Mouse (Mus musculus) skeletal muscle tissue, adult 2 months (tissue): ENCODE results near the gene Pnmal2.

Experiments
- DNase-seq: peaks from one replicate; pipeline ENCODE4 v3.0.0-alpha.2; 2012; ENCODE audit warnings: low read depth, low spot score

The Pnmal2 gene

DNA sequence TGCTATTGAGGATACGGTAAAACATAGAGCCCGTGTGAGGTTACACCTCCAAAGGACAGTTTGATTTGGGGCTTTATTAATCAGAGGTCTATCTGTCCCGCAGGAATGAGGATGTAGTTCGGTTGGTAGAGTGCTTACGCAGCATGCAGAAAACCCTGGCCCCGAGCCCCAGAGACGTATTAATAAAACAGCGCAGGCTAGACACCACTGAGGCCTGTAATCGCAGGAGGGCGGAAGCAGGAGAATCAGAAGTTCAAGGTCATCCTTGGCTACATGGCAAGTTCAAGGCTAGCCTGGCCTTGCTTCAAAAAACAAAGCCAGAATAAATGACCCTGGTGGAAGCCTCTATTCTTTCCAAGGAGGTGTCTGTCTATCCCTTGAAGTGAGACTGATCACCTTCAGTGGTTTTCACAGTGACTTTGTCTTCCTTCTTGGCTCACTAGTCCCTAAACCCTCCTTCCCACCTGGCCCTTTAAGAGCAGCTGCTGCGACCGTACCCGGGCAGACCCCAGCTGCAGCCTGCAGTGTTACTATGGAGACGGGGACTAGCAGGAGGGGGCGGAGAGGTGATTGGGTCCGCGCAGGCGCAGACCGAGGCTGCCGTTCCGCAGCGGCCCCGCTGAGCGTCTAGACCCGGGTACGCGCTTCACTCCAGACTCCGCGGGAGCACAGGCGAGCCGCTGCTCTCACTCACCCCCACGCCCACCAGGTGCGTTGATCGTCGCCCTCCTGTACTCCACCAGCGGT is at the start of gene Pnmal2:
Gene Pnmal2, plus strand, starts transcription at position 622 of the 747 bp plus-strand sequence.
- peak; percentile 56 for DNase-seq

DNA sequence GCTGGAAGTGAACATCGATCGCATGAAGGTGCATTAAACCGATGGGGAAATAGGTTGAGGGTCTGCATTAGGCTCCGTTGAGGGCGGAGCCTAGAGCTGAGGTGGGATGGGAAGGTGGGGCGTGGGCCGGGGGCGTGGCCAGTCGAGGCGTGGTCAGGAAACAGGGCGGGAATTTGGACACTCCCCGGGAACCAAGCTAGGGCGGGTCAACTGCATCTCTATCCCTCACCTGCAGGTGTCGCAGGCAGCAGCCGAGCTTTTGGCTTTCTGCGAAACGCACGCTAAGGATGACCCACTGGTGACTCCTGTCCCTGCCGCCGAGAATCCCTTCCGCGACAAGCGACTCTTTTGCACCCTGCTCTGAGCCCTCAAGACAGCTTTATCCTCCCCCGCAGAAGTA is 49.5 kb upstream of the Pnmal2 start:
- peak; percentile 61 for DNase-seq

DNA sequence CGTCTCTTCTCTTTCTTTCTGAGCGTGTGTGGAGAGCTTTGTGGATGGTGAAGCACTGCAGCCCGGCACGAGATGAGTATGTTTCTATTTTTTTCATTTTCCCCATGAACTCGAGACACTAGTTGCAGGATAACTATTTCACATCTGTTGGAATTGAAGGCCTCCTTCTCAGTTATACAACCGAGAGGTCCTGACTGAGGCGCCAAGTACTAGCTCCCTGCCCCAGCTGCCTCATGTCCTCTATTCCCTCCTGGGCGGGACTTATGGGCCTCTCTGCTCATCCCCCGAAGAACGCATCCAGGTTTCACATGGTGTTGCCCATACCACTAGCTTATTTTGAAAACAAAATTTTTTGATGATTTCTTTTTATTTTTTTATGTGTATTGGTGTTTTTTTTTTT is 49.0 kb upstream of the Pnmal2 start:
- DNase-seq, result no peak

DNA sequence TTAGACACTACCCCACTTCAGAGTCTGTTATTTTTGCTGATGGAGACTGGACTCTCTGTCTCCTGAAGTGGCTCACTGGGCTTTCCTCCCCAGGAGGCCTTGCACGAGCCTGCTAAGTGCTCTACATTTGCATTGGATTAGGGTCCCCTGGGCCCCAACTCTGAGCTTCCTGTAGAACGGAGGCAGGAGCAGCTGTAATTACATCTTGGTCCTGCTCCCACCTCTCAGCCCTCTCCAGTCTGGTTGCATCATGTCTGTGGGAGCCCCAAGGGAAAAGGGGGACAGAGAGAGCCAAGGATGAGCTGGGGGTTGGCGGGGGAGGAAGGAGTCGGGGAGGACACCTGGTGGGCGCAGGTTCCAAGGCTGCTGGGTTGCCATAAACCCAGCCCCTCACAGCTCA is 44.0 kb upstream of the Pnmal2 start:
- no peak for DNase-seq

DNA sequence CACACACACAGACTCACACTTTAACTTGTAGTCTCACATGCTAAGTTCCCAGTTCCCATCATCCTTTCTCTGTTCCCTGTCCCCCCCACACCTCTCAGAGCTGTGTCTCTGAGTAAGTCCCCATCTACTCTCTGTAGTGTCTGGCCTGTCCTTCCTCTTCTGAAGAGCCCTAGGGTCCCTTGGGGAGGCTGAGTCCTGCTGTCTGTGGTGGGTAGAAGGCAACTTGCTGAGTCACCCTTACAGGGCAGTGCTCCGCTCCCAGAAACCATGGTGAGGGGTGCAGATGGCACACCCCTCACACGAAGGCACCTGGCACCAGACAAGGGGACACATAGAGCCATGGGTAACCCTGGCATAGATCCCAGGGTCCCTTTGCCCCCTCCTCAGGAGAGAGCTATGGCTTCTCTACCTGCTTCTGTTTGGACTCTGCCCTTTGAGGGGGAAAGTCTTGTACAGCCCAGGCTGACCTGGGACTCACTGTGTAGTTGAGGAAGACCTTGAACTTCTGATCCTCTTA is 41.0 kb upstream of the Pnmal2 start:
- no peak for DNase-seq

DNA sequence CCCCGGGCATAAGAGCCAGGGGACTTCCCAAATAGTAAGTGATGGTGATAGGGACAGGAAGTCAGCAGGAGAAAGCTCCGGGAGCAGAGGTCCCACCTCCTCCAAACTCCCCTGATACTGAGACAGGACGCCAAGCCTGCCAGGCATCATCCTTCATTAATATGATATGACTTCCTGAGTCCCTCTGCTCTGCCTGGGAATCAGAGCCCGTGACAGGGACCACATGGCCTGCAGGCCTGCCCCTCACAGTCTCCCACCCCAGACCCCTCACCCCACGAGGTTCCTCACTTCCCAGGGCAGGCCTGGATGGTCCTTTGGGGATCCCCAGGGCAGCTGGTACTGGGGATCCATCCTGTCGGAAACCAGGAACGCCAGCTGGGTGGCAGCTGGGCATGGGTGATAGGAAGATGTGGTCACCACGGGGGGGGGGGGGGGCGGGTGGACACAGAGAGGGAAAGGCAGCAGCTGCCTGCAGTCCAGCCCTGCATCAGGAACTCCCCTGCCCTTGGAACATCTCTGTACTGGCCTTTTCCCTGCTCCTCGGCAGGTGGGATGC is 40.3 kb upstream of the Pnmal2 start:
- no peak for DNase-seq

DNA sequence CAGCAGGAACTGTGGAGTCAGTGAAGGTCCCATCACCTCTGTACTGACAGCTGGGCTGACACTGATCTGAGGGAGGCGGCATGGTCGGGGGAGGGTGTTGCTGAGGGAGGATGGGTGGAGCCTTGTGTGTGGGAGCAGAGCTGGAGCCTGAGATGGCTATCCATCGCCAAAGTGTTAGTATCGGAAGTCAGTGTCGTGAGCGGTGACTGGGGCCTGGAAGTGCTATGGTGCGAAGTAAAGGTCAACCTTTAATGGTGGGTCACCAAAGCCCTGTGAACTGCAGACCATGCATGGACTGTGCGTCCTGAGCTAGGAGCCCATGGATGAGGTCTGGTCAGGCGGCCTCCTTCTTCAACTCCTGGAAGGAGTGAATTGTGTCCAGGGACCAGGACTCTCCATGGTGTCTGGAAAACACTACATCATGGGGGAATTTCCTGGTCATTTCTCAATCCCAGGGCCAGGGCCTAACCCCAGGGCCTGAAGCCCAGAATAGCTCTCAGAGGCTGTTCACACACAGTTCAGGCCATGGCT is 38.9 kb upstream of the Pnmal2 start:
- no peak for DNase-seq

DNA sequence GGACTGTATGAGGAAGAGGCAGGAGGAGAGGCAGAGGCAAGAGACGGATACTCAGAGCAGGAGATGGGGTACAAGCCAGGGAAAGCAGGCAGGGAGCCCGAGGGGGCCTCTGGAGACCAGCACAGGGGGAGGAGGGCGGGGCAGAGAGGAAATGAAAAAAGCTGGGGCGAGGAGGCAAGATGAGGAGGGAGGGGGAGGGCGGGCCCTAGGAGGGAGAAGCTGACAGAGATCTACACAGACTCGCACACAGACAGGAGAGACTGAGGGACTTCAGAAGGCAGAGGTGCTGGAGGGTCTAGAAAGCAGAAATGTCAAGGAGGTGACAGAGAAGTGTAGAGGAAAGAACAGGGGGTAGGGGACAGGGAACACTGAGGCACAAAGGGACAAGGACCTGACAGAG is 38.2 kb upstream of the Pnmal2 start, which contains the start of gene Ptgir:
Gene Ptgir, plus strand, starts transcription at position 210 of the 400 bp plus-strand sequence.
- peak; percentile 75 for DNase-seq

DNA sequence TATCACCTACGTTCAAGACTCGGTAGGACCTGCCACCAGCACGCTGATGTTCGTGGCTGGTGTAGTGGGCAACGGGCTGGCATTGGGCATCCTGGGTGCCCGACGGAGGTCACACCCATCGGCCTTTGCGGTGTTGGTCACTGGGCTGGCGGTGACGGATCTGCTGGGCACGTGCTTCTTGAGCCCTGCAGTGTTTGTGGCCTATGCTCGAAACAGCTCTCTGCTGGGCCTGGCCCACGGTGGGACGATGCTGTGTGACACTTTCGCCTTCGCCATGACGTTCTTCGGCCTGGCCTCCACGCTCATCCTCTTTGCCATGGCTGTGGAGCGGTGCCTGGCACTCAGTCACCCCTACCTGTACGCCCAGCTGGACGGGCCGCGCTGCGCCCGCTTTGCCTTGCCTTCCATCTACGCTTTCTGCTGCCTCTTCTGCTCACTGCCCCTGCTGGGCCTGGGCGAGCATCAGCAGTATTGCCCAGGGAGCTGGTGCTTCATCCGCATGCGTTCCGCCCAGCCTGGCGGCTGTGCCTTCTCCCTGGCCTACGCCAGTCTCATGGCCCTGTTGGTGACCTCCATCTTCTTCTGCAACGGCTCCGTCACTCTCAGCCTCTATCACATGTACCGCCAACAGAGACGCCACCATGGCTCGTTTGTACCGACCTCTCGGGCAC is 37.5 kb upstream of the Pnmal2 start:
- no peak for DNase-seq

DNA sequence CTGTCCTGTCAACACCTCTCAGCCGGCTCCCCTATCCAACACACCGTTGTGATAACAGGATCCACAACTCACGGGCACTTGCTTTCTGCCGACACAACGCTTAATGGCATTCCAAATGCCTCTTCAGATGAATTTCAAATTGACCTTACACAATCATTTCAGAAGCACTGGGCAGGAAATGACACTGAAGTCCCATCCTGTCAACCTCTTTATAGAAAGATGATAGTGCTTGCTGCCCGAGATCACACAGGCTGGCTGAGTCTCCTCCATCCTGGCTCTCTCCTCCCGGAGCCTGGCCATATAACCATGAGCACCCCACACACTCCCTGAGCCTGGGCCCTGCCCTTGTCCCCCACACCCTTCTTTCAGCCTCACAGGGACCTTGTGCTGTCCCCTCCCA is 36.6 kb upstream of the Pnmal2 start:
- DNase-seq, result no peak

DNA sequence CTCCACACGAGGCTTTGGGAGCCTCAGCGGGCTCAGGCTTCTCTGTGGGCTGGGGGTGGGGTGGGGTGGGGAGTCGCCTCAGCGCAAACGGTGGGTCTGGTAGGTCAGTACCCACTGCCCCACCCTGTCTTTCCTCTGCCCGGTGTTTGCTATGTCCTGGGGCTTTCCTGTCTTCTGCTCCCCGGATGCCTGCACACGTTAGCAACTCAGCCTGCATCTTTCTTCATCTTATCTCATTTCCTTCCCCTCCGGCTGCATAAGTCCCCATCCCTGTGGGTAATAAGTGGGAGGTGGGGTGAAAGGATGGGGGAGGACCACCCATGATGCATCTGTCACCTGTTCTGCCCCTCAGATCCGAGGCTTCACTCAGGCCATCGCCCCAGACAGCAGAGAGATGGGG is 36.1 kb upstream of the Pnmal2 start:
- no peak for DNase-seq

DNA sequence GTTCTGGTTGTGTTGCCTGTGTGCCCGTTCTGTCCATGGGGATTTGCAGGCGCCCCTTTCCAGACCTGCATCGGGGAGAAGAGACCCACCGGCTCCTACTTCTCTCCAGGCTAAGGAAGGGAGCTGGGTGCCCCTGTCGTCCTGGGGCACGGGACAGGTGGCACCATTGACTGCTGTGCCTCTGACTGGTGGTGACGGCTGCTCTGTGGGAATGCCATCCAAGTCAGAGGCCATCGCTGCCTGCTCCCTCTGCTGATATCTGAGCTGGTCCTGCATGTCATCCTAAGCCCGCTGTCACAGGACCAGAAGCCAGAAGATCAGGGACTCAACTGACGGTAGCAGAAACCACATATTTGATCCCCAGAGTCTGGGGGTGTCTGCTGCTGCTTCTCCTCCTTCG is 35.6 kb upstream of the Pnmal2 start:
- no peak for DNase-seq

DNA sequence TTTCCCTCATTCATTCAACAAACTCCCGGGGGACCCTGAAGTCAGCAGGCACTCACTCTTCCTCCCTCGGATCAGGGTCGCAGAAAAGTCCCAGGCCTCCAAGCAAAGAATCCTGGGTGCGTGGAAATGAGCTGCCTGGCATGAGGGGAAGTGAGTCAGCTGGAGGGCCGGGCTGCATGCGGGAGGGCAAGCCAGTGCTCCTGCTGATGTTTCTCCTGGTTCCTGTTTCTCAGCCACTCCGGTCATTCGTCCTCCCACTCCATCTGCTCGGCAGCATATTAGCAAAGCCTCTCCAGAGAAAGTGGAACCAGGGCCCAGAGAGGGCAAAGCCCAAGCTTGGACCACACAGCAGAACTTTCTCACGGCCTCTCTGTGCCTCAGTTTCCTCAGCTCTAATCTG is 34.6 kb upstream of the Pnmal2 start:
- DNase-seq, result no peak

DNA sequence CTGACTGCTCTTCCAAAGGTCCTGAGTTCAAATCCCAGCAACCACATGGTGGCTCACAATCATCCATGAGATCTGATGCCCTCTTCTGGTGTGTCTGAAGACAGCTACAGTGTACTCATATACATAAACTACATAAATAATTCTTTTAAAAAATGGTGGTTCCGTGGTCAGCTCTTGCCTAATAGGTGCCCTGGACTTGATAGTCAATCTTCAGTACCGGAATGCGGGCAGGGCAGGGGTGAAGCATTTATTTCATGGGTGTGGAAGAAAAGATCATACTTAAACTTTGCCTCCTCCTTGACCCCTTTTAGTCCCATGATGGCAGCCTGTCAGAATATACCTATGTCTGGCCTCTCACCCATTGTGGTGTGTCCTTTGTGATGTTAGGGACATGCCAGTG is 32.6 kb upstream of the Pnmal2 start:
- no peak for DNase-seq

DNA sequence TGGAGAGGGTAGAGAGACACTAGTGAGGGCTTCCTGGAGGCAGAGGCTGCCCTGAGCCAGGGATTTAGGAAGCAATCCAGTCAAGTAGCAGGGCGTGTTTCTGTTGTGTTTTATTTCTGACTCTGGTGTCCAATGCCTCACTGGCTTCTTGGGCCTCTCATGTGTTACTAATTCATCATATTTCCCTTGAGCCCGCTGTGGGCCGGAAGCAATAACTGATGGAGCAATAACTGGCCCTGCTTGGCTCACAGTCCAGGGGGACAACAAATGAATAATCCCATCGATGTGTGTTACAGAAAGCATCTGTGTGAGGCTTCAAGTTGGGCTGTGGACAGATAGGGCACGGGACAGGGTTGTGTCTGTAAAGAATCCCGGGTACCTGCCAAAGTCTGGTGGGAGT is 32.1 kb upstream of the Pnmal2 start:
- DNase-seq, result peak; percentile 78

DNA sequence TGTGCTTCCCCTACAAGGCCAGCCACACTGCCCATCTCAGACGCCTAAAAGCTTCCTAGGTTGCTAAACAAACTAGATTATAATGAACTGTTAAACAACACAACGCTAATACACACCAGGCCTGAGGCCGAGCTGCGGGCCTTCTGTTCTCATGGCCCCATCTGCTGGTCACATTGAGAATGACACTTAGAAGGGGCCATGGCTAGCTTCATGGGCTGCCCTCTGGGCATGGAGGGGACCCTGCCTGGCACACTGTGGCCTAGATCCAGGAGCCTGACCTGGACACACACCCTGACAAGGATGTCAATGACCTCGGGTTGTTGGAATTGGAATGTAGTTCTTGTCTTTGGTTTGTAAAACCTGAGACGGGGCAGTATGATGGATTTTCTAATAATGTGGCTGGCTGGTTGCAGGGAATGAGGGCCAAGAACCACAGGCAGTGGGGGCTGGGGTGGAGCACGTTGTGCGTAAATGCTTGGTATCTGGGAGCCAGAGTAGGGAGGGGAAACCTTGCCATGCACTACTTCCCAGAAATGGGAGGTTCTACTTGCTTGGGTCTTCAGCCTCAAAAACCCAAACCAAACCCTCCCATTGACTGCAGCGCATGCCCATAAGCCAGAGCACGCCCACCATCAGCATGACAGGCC is 30.6 kb upstream of the Pnmal2 start:
- no peak for DNase-seq

DNA sequence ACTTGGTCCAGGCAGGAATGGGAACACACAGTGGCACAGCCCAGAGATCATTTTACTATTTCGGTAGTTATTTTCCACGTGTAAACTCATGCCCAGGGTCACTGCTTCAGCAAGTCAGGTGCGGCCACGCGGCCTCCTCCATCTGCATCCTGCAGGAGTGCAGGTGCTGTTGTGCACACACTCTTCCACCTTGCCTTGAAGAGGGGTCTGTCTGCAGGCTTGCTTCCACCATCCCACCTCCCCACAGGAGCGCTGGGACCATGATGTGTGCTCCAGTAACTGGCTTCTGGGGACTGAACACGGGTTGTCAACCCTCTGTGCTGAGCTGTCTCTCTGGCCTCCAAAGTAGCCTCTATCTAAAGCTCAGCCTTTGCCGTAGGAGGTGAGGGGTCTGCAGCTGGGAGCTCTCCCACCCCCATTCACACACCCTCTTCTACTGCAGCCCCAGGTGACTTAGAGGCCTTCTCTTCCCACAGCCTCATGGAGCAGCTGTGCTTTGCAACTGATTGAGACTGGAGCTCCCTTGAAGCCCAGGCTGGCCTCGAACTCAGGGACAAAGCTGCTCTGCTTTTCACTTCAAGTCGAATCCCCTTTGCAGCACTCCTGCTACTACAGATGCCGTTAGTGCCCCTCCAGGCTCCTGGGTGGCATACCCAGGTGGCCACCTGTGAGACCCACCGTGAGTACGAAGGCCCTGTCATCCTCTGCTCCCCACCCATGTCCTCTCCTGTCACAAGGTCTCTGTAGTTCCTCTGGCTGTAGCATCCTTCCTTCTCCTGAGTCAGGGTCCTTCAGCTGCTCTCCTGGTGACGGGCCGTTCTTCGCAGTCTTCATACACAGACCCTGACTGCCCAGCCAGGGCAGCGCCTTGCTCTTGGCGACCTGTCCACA is 29.8 kb upstream of the Pnmal2 start:
- no peak for DNase-seq

DNA sequence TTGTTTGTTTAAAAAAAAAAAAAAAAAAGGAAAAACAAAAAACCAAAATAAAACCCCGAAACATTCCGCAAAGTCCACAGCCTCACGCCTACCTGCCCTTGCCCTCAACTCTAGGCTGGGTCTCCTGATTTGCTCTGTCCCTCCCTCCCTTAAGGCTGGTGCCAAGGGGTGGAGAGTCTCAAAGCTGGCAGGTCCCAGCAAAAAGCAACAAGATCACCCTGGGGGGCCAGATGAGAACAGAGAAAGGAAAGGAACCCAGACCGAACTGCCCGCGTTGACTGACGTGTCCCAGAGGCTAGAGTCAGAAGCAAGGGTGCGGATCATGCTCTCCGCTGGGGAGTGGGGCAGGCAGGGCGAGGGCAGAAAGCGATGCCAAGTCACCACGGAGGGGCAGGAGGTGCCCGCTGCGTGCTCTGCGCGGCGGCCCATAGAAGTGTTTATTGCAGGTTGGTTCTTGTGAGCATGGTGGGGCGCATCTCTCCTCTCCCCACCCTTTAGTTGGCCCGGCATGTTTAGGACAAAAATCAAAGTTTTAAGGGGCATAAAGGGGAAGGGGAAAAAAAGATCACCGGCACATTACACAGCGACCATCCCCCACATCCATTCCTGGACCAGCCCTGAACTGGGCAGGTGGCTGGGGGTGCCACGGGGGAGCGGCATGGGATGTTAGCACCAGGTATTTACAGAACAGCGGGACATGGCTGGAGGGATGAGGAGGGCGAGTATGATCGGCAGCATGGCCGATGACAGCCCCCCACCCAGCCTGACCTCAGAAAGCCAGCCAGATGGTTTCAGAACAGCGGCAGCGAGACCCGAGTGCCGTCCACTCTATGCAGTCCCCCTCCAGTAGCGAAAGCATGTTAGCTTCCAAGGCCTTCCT is 28.8 kb upstream of the Pnmal2 start:
- no peak for DNase-seq

DNA sequence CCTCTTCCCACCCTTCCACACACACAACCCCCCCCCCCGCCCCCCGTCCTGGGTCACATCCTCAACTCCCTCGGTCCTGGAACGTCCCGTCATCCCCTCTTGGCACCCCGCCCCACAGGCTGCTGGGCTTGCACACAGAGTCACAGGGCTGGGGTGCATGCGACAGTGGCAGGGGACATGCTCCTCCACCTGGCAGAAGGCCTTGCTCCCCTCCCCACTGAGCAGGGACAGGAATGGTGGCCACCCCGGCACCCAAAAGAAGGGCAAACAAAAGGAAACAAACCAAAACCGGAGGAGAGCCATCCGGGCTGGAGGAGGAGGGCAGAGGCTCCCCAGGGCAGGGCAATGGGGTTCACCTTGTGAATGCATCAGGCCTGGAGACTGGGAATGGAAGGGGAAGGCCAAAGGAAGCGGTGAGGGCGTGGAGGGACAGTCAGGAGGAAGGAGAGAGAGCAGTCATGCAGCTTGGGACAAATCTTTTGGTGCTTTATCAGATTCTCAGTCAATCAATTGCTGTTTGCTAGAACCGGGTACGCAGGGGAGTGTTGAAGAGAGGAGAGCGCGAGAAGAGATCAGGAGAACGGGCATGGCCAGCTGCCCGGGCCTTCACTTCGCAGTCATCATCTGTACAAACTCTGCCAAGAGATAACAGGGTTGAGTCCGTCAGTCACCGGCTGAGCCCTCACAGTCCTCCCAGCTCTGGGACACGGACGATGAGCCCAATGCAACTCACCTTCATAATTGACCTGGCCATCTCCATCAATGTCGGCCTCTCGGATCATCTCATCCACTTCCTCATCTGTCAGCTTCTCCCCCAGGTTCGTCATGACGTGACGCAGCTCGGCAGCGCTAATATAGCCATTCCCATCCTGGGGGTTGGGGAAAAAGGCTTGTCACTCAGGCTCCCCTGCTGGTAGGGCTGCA is 27.9 kb upstream of the Pnmal2 start:
- DNase-seq, result no peak
